ENCODE assay signal across 8 mouse cellular contexts in the genomic region with DNA sequence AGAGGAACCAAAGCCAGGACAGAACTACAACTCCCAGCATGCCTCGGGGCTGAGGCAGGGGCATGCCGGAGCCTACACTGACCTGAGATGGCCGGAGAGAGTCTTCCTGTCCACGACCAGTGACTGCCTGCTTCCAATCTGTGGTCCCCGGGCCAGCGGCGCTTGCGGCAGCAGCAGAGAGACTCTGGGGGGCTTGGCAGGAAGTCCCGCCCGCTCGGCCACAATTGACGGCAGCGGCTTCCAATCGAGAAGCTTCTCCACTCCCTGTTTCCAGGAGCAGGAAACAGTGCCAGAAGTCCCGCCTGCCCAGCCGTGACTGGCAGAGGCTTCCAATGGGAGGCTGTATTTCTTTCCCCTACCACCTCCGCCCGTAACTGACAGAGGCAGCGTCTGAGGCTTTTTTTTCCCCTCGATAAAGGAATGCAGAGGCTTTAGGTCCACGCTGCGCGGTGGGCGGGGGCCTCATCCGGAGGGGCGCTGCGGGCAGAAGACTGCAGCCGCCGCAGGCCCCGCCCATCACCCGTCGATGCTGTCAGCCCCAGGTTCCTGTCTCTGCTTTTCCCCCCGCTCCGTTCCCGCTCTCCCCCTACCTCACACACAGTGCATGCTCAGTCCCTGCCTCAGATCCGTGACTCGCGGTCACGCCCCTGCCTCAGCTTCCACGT. TPM values are rescaled to one million over a fixed set of nuclear protein-coding genes. Genes with fewer than 3 reads are reported as not detected.
DNase-seq lines count a peak whose midpoint lies in the region; ATAC-seq and TF ChIP-seq lines count a peak whose summit lies in the region.

No protein-coding gene starts in this region.

- H3K27me3 ChIP-seq in embryonic facial prominence, embryonic 15.5 days: no peaks in the 10 kb centered on the region
- H3K27me3 ChIP-seq in limb, embryonic 15.5 days: no peaks in the 10 kb centered on the region

- 1% methylated on average over 40 of the region's 40 CpGs for WGBS in bone marrow, adult 2 months
- under 1% methylated on average over 39 of the region's 40 CpGs for WGBS in embryonic facial prominence, embryonic 15.5 days
- WGBS in limb, embryonic 15.5 days: under 1% methylated on average over 37 of the region's 40 CpGs

- no peaks in the 10 kb centered on the region for H3K4me1 ChIP-seq in bone marrow, adult 2 months (ENCODE audit: control insufficient read depth, insufficient read depth, low read length)
- H3K4me1 ChIP-seq in embryonic facial prominence, embryonic 15.5 days: 0 out of 2 replicates have a peak, but pooled peaks cover 3% of the 10 kb centered on the region
- H3K4me1 ChIP-seq in limb, embryonic 15.5 days: no peaks in the 10 kb centered on the region

- TF ChIP-seq POLR2A in bone marrow, adult 2 months (IDR thresholded peaks at IDR 0.05; ENCODE audit: borderline replicate concordance, control insufficient read depth, low read depth, low read length): peak; percentile 41; the same call in 1 of the 2 replicates

- H3K27ac ChIP-seq in bone marrow, adult 2 months (ENCODE audit: control insufficient read depth, insufficient read depth, low read depth, low read length, poor library complexity): peak overlapping the region; percentile 98
- H3K27ac ChIP-seq in embryonic facial prominence, embryonic 15.5 days (replicated peaks): peak overlapping the region; percentile 96
- H3K27ac ChIP-seq in limb, embryonic 15.5 days: peak overlapping the region; percentile 97

- peak overlapping the region; percentile 55 for H3K4me2 ChIP-seq in embryonic facial prominence, embryonic 15.5 days (replicated peaks)
- peak overlapping the region; percentile 70 for H3K4me2 ChIP-seq in limb, embryonic 15.5 days

- no peak for TF ChIP-seq CTCF in bone marrow, adult 2 months (IDR thresholded peaks at IDR 0.05; ENCODE audit: control insufficient read depth, insufficient read depth, low read length)

- no peaks in the 10 kb centered on the region for H3K36me3 ChIP-seq in embryonic facial prominence, embryonic 15.5 days
- no peaks in the 10 kb centered on the region for H3K36me3 ChIP-seq in limb, embryonic 15.5 days

- ATAC-seq in embryonic facial prominence, embryonic 15.5 days (ENCODE audit: insufficient number of reproducible peaks, low FRiP score, low TSS enrichment, low read depth): peak; percentile 69
- ATAC-seq in limb, embryonic 15.5 days (ENCODE audit: insufficient number of reproducible peaks, low FRiP score, low TSS enrichment, low read depth): peak; percentile 64

- DNase-seq in 416B (ENCODE audit: low read depth): peak; percentile 98
- DNase-seq in heart, adult 8-10 months (ENCODE audit: low spot score): peak; percentile 94
- peak; percentile 96 for DNase-seq in kidney, adult 9 months
- DNase-seq in monocyte, adult 2 months (ENCODE audit: low read depth in 1 of 2, low spot score in 2 of 2): peak; percentile 71 to 84
- DNase-seq in spleen, postnatal 36 days (ENCODE audit: low spot score in 2 of 2): peak; percentile 90 to 91

- peak overlapping the region; percentile 45 for H3K9ac ChIP-seq in embryonic facial prominence, embryonic 15.5 days
- H3K9ac ChIP-seq in limb, embryonic 15.5 days: peak overlapping the region; percentile 28

- H3K4me3 ChIP-seq in bone marrow, adult 2 months (replicated peaks; ENCODE audit: control insufficient read depth, low read depth, low read length): peak overlapping the region; percentile 66
- peak overlapping the region; percentile 58 for H3K4me3 ChIP-seq in embryonic facial prominence, embryonic 15.5 days (replicated peaks)
- peak overlapping the region; percentile 56 for H3K4me3 ChIP-seq in limb, embryonic 15.5 days

- peaks cover 3% of the 10 kb centered on the region; the same call in 1 of the 2 replicates for H3K9me3 ChIP-seq in embryonic facial prominence, embryonic 15.5 days (replicated peaks)
- peaks cover 3% of the 10 kb centered on the region; the same call in 1 of the 2 replicates for H3K9me3 ChIP-seq in limb, embryonic 15.5 days

RNA-seq across cellular contexts. Expression of a gene that starts 30.8 kb away (rescaled TPM):
- 9.1 and 15.8 TPM in 2 replicates for polyA plus RNA-seq in bone marrow, adult 2 months (2011; ENCODE audit: insufficient read depth, insufficient read length, low replicate concordance, missing spikeins)
- polyA plus RNA-seq in embryonic facial prominence, embryonic 15.5 days (2015; fragmentation: Nextera tagmentation; extraction: Ambion mirVana): 20.4 and 21.1 TPM in 2 replicates
- 10 to 100 TPM; 25.8 to 30.8 (median 29.1) TPM for total RNA-seq in heart, adult 8-10 months (2022)
- polyA plus RNA-seq in limb, embryonic 15.5 days (2015; fragmentation: Nextera tagmentation; extraction: Ambion mirVana): 18.7 and 19.1 TPM in 2 replicates

Comparison
In these comparisons a context has a peak if more than half of its experiments do, and no peak if none do; other contexts are left out.
1. Peak in every context shown above with its lines: DNase-seq, ATAC-seq, H3K4me3 ChIP-seq and H3K27ac ChIP-seq.